Mouse (Mus musculus) kidney, postnatal 36 days (tissue): Measurements from ENCODE around the gene Capn5.

Experiments used
- DNase-seq, 2 experiments: peaks; one replicate each; pipeline ENCODE4 v3.0.0; 2021 to 2022; ENCODE audit warnings: mixed read lengths in 2 of 2

The Capn5 gene

GRCm38 (mm10) chr7:98148721-98149407, 29.2 kb downstream of the Capn5 start:
- DNase-seq: no peak

- peak; percentile 71 to 75 for DNase-seq
Observed at GRCm38 (mm10) chr7:98147766-98148165, 30.3 kb downstream of the Capn5 start.

GRCm38 (mm10) chr7:98146447-98146845, 31.6 kb downstream of the Capn5 start:
- DNase-seq: no peak

- no peak for DNase-seq
Observed at GRCm38 (mm10) chr7:98145842-98146446, 32.1 kb downstream of the Capn5 start.

- DNase-seq: no peak
Observed at GRCm38 (mm10) chr7:98145402-98145801, 32.7 kb downstream of the Capn5 start, which contains the start of gene Omp. Gene Omp, minus strand, starts transcription at chr7:98145502.

- DNase-seq: no peak
Observed at GRCm38 (mm10) chr7:98142648-98143047, 35.4 kb downstream of the Capn5 start.

- DNase-seq: no peak
Observed at GRCm38 (mm10) chr7:98142247-98142646, 35.8 kb downstream of the Capn5 start.

GRCm38 (mm10) chr7:98141206-98141605, 36.9 kb downstream of the Capn5 start:
- peak; percentile 89 to 91 for DNase-seq

- no peak for DNase-seq
Observed at GRCm38 (mm10) chr7:98140597-98140996, 37.5 kb downstream of the Capn5 start.

- DNase-seq: no peak
Observed at GRCm38 (mm10) chr7:98139216-98139615, 38.9 kb downstream of the Capn5 start.

GRCm38 (mm10) chr7:98137995-98138394, 40.1 kb downstream of the Capn5 start:
- no peak for DNase-seq

- DNase-seq: no peak
Observed at GRCm38 (mm10) chr7:98137583-98137982, 40.5 kb downstream of the Capn5 start.

GRCm38 (mm10) chr7:98131751-98132150, 46.3 kb downstream of the Capn5 start:
- DNase-seq: no peak

- DNase-seq: peak; percentile 44 to 87
Observed at GRCm38 (mm10) chr7:98125473-98125872, 52.6 kb downstream of the Capn5 start.

GRCm38 (mm10) chr7:98124701-98125100, 53.4 kb downstream of the Capn5 start:
- DNase-seq: no peak

- DNase-seq: no peak
Observed at GRCm38 (mm10) chr7:98121673-98122072, 56.4 kb downstream of the Capn5 start.

- DNase-seq: no peak
Observed at GRCm38 (mm10) chr7:98121241-98121640, 56.8 kb downstream of the Capn5 start.

- DNase-seq: peak; percentile 73 to 88
Observed at GRCm38 (mm10) chr7:98120325-98120724, 57.7 kb downstream of the Capn5 start.

GRCm38 (mm10) chr7:98119961-98120232, 58.2 kb downstream of the Capn5 start:
- DNase-seq: no peak

- DNase-seq: peak; percentile 84 to 87
Observed at GRCm38 (mm10) chr7:98119179-98119960, 58.7 kb downstream of the Capn5 start, which contains the start of gene Myo7a. Gene Myo7a, minus strand, starts transcription at chr7:98119524.

- DNase-seq: peak; percentile 96 to 98
Observed at GRCm38 (mm10) chr7:98117012-98117660, 60.9 kb downstream of the Capn5 start.

- DNase-seq: no peak
Observed at GRCm38 (mm10) chr7:98114656-98115055, 63.4 kb downstream of the Capn5 start.

GRCm38 (mm10) chr7:98111233-98111632, 66.8 kb downstream of the Capn5 start:
- no peak for DNase-seq
